Mouse (Mus musculus): Measurements from ENCODE around the gene Taf15. TPM values are rescaled to one million over a fixed set of nuclear protein-coding genes. Genes with fewer than 3 reads are reported as not detected.

Taf15 gene
- polyA plus RNA-seq, 1 experiment from 2014 or later = 26.8 TPM

DNA sequence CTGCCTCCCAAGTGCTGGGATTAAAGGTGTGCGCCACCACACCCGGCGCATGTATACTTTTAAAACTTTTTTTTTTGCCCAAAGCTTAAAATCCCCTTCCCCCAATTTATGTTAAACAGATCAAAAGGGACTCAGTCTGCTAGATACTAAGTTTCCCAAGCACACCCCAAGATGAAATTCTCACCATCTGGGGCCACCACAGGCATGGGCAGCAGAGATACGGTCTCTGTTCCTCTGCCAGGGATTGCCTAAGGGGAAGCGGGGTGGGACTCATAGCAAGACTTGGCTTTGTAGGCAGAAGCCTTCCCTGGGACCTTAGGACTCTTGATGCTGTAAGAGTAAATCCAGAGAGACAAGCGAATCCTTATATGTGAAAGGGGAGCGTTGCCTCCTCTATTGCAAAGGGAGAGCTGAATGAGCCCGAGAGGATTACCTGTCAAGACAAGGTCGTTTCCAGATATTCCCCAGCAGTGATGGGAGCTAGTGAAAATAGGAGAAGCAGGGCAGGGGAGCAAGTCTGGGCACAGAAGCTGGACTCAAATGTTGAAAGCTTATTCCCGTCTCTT is 11.3 kb upstream of the Taf15 start:
- no peak overlapping the region for H3K9ac ChIP-seq (replicated peaks; ENCODE audit: low read depth, low read length)
- no peak overlapping the region for H3K27ac ChIP-seq (ENCODE audit: low read length)
- peaks cover 11% of the 10 kb centered on the region; the same call in 1 of the 2 replicates for H3K4me1 ChIP-seq (ENCODE audit: control insufficient read depth, insufficient read depth, low read length)
- no peaks in the 10 kb centered on the region for H3K36me3 ChIP-seq (ENCODE audit: control insufficient read depth, insufficient read depth, low read length)
- no peaks in the 10 kb centered on the region for H3K9me3 ChIP-seq (ENCODE audit: control insufficient read depth, low read depth, low read length)
- peak overlapping the region; percentile 92; the same call in 1 of the 2 replicates for H3K4me2 ChIP-seq (replicated peaks; ENCODE audit: low read depth, low read length)
- H3K4me3 ChIP-seq (ENCODE audit: low read depth, low read length) = no peak overlapping the region
- WGBS = 73% methylated on average over 10 of the region's 10 CpGs
- no peak for ATAC-seq (ENCODE audit: insufficient number of reproducible peaks, insufficient read depth, low FRiP score, low read depth)
- peaks cover 6% of the 10 kb centered on the region for H3K27me3 ChIP-seq (ENCODE audit: control insufficient read depth, insufficient read depth, low read length)

DNA sequence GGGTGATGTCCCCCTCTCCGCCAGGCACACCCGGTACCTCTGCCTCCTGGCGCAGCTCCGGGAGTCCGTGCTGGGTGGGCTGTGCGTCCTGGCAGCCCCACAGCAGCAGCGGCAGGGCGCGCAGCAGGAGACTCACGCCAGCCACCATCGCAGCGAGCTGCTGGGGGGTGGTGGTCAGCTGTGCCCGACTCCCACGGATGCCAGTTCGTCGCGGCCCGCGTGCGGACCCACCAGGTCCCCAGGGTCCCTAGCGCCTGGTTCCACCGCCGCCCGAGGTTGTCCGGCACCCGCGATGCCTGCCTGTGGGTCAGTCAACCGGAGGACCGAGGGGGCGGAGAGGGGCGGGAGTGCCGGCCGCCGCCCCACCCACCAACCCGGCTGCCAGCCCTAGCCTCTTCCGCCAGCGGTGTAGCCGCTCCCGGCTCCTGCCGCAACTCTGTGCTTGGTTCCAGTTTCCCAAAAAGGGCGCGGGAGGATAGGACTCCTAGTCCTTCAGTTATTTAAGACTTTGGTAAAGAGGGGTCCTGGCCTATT is 10.1 kb upstream of the Taf15 start, which contains the start of gene Mmp28:
Gene Mmp28, minus strand, starts transcription at position 361 of the 534 bp plus-strand sequence.
- peak; percentile 51; the same call in 1 of the 2 replicates for ATAC-seq (ENCODE audit: insufficient number of reproducible peaks, insufficient read depth, low FRiP score, low read depth)
- H3K27ac ChIP-seq (ENCODE audit: low read length) = no peak within 1 kb of the TSS

DNA sequence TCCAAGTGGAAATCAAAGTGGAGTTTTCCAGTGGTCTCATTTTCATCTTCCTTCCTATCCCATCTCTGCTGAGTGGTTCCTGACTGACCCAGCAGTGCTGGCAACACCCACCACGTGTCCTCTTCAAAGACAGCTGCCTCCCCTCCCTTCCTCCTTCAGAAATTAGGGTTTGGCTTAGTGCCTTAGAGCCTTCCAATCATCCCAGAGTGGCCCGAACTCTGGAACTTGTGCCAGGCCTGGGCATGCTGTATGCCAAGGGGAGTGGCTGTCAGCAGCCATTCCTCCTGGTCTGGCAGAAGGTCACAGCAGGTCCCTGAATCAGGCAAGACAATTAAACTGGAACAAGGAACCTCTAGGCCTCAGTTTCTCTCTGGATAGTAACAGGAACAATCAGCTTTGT is 6.9 kb upstream of the Taf15 start:
- ATAC-seq (ENCODE audit: insufficient number of reproducible peaks, insufficient read depth, low FRiP score, low read depth) = no peak
- no peaks in the 10 kb centered on the region for H3K9me3 ChIP-seq (ENCODE audit: control insufficient read depth, low read depth, low read length)
- H3K4me2 ChIP-seq (replicated peaks; ENCODE audit: low read depth, low read length) = no peak overlapping the region
- no peak overlapping the region for H3K9ac ChIP-seq (replicated peaks; ENCODE audit: low read depth, low read length)
- peaks cover 6% of the 10 kb centered on the region for H3K27me3 ChIP-seq (ENCODE audit: control insufficient read depth, insufficient read depth, low read length)
- H3K4me3 ChIP-seq (ENCODE audit: low read depth, low read length) = no peak overlapping the region
- H3K4me1 ChIP-seq (ENCODE audit: control insufficient read depth, insufficient read depth, low read length) = no peaks in the 10 kb centered on the region; the same call in 1 of the 2 replicates
- WGBS = 20% methylated on average over 2 of the region's 2 CpGs
- no peak overlapping the region; the same call in 1 of the 2 replicates for H3K27ac ChIP-seq (ENCODE audit: low read length)
- no peaks in the 10 kb centered on the region for H3K36me3 ChIP-seq (ENCODE audit: control insufficient read depth, insufficient read depth, low read length)

More for the DNA sequence above, 10.1 kb upstream of the Taf15 start, which contains the start of gene Mmp28:
- Histone ChIP-seq H3K36me3 (ENCODE audit: control insufficient read depth, insufficient read depth, low read length) (no peaks in the 10 kb centered on the region), H3K4me1 (ENCODE audit: control insufficient read depth, insufficient read depth, low read length) (peaks cover 7% of the 10 kb centered on the region; the same call in 1 of the 2 replicates), H3K4me2 (replicated peaks; ENCODE audit: low read depth, low read length) (peak within 1 kb of the TSS; percentile 92), H3K9me3 (ENCODE audit: control insufficient read depth, low read depth, low read length) (no peaks in the 10 kb centered on the region), H3K9ac (replicated peaks; ENCODE audit: low read depth, low read length) (peak within 1 kb of the TSS; percentile 55), H3K27me3 (ENCODE audit: control insufficient read depth, insufficient read depth, low read length) (peaks cover 6% of the 10 kb centered on the region), H3K4me3 (ENCODE audit: low read depth, low read length) (peak within 1 kb of the TSS; percentile 53)
- WGBS = under 1% methylated on average over 42 of the region's 42 CpGs

DNA sequence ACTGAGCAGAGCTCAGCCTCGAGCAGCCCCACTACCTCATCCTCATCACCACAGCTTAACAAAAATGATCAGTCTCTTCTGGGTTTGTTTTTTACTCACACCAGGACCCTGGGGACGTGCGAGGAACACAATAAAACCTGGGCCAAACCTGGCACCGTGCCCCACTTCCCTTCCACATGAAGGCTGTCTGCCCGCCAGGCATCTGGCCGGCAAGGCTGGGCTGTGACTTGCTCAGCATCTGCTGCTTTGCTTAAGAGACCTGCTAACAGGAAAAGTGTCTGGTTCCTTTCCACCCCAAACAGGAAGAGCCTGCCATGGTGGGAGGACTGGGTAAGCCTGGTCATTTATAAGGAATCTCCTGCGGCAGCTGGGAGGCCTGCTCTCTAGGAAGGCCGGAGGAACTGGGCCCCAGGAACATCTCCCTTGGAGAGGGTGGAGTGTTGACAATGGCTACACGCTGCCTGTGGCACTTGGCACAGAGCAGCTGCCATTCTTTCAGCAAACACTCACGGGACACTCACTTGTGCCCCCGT is 5.7 kb upstream of the Taf15 start:
- H3K4me3 ChIP-seq (ENCODE audit: low read depth, low read length) = no peak overlapping the region
- no peak overlapping the region for H3K4me2 ChIP-seq (replicated peaks; ENCODE audit: low read depth, low read length)
- 0 out of 2 replicates have a peak, but pooled peaks have one; percentile 16 for ATAC-seq (ENCODE audit: insufficient number of reproducible peaks, insufficient read depth, low FRiP score, low read depth)
- WGBS = 57% methylated on average over 11 of the region's 11 CpGs
- H3K27me3 ChIP-seq (ENCODE audit: control insufficient read depth, insufficient read depth, low read length) = peaks cover 6% of the 10 kb centered on the region
- no peaks in the 10 kb centered on the region for H3K36me3 ChIP-seq (ENCODE audit: control insufficient read depth, insufficient read depth, low read length)
- no peak overlapping the region for H3K27ac ChIP-seq (ENCODE audit: low read length)
- no peak overlapping the region for H3K9ac ChIP-seq (replicated peaks; ENCODE audit: low read depth, low read length)
- no peaks in the 10 kb centered on the region; the same call in 1 of the 2 replicates for H3K4me1 ChIP-seq (ENCODE audit: control insufficient read depth, insufficient read depth, low read length)
- no peaks in the 10 kb centered on the region for H3K9me3 ChIP-seq (ENCODE audit: control insufficient read depth, low read depth, low read length)

DNA sequence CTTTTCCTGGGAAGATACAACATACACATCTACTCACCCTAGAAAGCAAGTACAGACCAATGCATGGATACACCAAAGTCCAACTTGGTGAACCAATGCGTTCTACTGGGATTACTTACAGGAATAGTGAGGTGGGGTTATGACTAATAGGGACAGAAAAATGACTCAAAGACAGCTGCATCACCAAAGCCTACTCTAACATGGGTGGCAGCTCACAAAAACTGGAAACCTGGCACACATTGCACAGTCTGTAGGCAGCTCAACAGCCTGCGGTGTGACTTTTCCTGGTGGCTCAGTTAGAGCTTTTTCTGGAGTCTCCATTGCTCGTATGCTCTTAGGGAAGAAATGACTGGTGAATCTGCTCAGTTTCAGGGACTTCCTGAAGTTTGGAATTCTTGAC is 4.1 kb upstream of the Taf15 start:
- 86% methylated on average over 3 of the region's 3 CpGs for WGBS
- H3K4me2 ChIP-seq (replicated peaks; ENCODE audit: low read depth, low read length) = no peak overlapping the region
- no peaks in the 10 kb centered on the region for H3K4me1 ChIP-seq (ENCODE audit: control insufficient read depth, insufficient read depth, low read length)
- no peak overlapping the region for H3K27ac ChIP-seq (ENCODE audit: low read length)
- ATAC-seq (ENCODE audit: insufficient number of reproducible peaks, insufficient read depth, low FRiP score, low read depth) = no peak
- no peak overlapping the region for H3K9ac ChIP-seq (replicated peaks; ENCODE audit: low read depth, low read length)
- H3K4me3 ChIP-seq (ENCODE audit: low read depth, low read length) = no peak overlapping the region
- H3K27me3 ChIP-seq (ENCODE audit: control insufficient read depth, insufficient read depth, low read length) = no peaks in the 10 kb centered on the region
- no peaks in the 10 kb centered on the region for H3K9me3 ChIP-seq (ENCODE audit: control insufficient read depth, low read depth, low read length)
- no peaks in the 10 kb centered on the region for H3K36me3 ChIP-seq (ENCODE audit: control insufficient read depth, insufficient read depth, low read length)

DNA sequence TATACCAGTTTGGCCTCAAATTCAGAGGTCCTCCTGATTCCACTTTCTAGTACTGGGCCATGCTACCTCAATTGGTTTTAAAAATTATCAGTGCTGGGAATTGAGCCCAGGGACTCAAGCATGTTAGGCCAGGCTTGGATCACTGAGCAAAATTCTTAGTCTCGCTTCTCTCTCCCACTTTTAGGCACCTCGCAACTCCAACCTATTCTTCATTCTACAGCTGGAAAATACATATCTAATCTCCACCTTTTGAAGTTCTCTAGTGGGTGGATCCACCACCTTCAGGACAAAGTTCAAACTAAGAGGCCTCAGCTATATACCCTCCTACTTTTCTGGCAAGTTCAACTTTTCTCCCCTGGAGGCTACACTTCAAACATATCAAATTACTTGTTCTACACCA is 1.1 kb upstream of the Taf15 start:
- 60% methylated on average over 2 of the region's 2 CpGs for WGBS
- peak overlapping the region; percentile 67; the same call in 1 of the 2 replicates for H3K4me3 ChIP-seq (ENCODE audit: low read depth, low read length)
- no peak for ATAC-seq (ENCODE audit: insufficient number of reproducible peaks, insufficient read depth, low FRiP score, low read depth)

DNA sequence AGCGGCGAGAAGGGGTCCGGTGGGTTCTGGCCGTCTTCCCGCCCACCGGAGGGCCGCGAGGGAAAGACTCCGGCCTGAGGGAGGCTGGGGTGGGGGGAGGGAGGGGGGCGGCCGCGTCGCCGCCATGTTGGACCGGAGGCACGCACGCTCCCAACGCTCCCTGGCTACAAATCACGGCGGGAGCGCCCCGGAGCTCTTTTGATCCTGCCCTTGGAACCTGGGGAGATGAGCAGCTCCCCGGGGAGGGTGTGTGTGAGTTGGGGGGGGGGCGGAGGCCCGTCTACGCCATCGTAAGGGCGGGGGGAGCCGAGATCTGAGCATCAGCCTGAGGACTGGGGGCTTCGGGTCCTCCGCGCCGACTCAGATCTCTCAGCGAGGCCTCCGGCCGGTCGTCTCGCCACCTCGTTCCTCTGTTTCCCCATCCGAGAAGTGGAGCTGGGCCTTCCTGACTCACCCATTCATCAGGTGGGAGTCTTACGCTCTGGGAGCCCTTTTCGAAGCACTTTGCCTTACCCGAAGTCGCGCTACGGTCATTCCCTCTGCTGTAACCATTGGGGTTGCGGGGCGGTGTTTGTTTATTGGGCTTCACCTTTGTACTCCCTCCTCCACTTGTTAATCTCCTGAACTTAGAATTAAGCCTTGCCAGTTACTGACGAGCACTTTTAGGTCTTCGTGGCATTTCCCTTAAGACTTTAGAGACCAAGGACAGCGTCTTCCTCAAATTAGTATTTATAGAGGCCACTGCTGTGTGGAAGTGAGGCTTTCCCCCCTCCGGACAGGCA is 540 bp downstream of the Taf15 start:
- under 1% methylated on average over 47 of the region's 52 CpGs for WGBS
- peaks cover 5% of the 10 kb centered on the region; the same call in 1 of the 2 replicates for H3K36me3 ChIP-seq (ENCODE audit: control insufficient read depth, insufficient read depth, low read length)
- peak overlapping the region; percentile 89 for H3K4me2 ChIP-seq (replicated peaks; ENCODE audit: low read depth, low read length)
- peak overlapping the region; percentile 67 for H3K4me3 ChIP-seq (ENCODE audit: low read depth, low read length)
- no peaks in the 10 kb centered on the region for H3K9me3 ChIP-seq (ENCODE audit: control insufficient read depth, low read depth, low read length)
- H3K27me3 ChIP-seq (ENCODE audit: control insufficient read depth, insufficient read depth, low read length) = no peaks in the 10 kb centered on the region
- peak; percentile 75 for ATAC-seq (ENCODE audit: insufficient number of reproducible peaks, insufficient read depth, low FRiP score, low read depth)
- H3K9ac ChIP-seq (replicated peaks; ENCODE audit: low read depth, low read length) = peak overlapping the region; percentile 76
- H3K27ac ChIP-seq (ENCODE audit: low read length) = peak overlapping the region; percentile 97
- peaks cover 8% of the 10 kb centered on the region for H3K4me1 ChIP-seq (ENCODE audit: control insufficient read depth, insufficient read depth, low read length)

More for the DNA sequence above, 1.1 kb upstream of the Taf15 start:
- no peaks in the 10 kb centered on the region for H3K36me3 ChIP-seq (ENCODE audit: control insufficient read depth, insufficient read depth, low read length)
- H3K4me2 ChIP-seq (replicated peaks; ENCODE audit: low read depth, low read length) = peak overlapping the region; percentile 43
- H3K27me3 ChIP-seq (ENCODE audit: control insufficient read depth, insufficient read depth, low read length) = no peaks in the 10 kb centered on the region
- H3K9ac ChIP-seq (replicated peaks; ENCODE audit: low read depth, low read length) = no peak overlapping the region
- no peaks in the 10 kb centered on the region for H3K9me3 ChIP-seq (ENCODE audit: control insufficient read depth, low read depth, low read length)
- H3K4me1 ChIP-seq (ENCODE audit: control insufficient read depth, insufficient read depth, low read length) = peaks cover 8% of the 10 kb centered on the region
- H3K27ac ChIP-seq (ENCODE audit: low read length) = no peak overlapping the region; the same call in 1 of the 2 replicates

DNA sequence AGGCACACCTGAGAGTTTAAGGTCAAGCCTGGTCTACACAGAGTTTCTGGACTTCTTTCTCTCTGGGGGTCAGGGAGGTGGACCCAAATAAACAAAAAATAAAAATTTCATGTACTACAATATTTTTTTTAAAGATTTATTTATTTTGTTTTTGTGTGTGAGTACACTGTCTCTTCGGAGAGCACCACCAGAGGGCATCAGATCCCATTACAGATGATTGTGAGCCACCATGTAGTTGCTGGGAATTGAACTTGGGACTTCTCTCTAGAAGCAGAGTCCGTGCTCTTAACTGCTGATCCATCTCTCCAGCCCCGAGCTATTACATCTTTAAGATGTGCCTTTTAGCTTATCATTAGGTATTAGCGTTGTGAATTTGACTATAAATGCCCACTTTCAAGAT is 18.6 kb downstream of the Taf15 start:
- ATAC-seq (ENCODE audit: insufficient number of reproducible peaks, insufficient read depth, low FRiP score, low read depth) = no peak
- Histone ChIP-seq H3K36me3 (ENCODE audit: control insufficient read depth, insufficient read depth, low read length) (peaks cover 20% of the 10 kb centered on the region), H3K27me3 (ENCODE audit: control insufficient read depth, insufficient read depth, low read length) (no peaks in the 10 kb centered on the region), H3K4me1 (ENCODE audit: control insufficient read depth, insufficient read depth, low read length) (no peaks in the 10 kb centered on the region), H3K9ac (replicated peaks; ENCODE audit: low read depth, low read length) (no peak overlapping the region), H3K4me2 (replicated peaks; ENCODE audit: low read depth, low read length) (no peak overlapping the region), H3K4me3 (ENCODE audit: low read depth, low read length) (no peak overlapping the region), H3K9me3 (ENCODE audit: control insufficient read depth, low read depth, low read length) (no peaks in the 10 kb centered on the region), H3K27ac (ENCODE audit: low read length) (no peak overlapping the region)
- WGBS = 82% methylated on average over 4 of the region's 4 CpGs

Data from stomach, embryonic 14.5 days (tissue).